Mouse (Mus musculus): ENCODE measurements around the gene Lcp1.

The Lcp1 gene

GRCm38 (mm10) chr14:75280406-75280805 lies 149.5 kb downstream of the Lcp1 start:
- DNase-seq (ENCODE audit: low read depth): no peak
